Mouse (Mus musculus) neural tube, embryonic 11.5 days (tissue): ENCODE data around the gene Alpl. TPM values are rescaled to one million over a fixed set of nuclear protein-coding genes. Genes with fewer than 3 reads are reported as not detected.

ENCODE experiments used
- ATAC-seq: fragments of 200-750 bp; cut with Nextera tagmentation; 2 replicates; pipeline ENCODE4 v1.8.0; 2017; ENCODE audit warnings: moderate number of reproducible peaks, mild to moderate bottlenecking, moderate TSS enrichment, moderate library complexity; ENCODE audit not compliant: insufficient read depth, low FRiP score, low TSS enrichment
- DNase-seq: peaks from one replicate; pipeline ENCODE4 v3.0.0-alpha.2; 2015; ENCODE audit warnings: low spot score
- H3K27ac ChIP-seq: fragments of 300-500 bp; sonication (generic); 2 replicates; pipeline ENCODE4 v1.5.1; 2014; ENCODE audit warnings: low read depth, mild to moderate bottlenecking, low read length
- H3K27me3 ChIP-seq: fragments of 300-500 bp; sonication (generic); 2 replicates; pipeline ENCODE4 v1.6.1; 2014; ENCODE audit warnings: mild to moderate bottlenecking, low read length, mixed read lengths; ENCODE audit not compliant: control insufficient read depth, insufficient read depth
- H3K36me3 ChIP-seq: fragments of 300-500 bp; sonication (generic); 2 replicates; pipeline ENCODE4 v1.6.1; 2014; ENCODE audit warnings: mild to moderate bottlenecking, low read length, moderate library complexity, mixed read lengths; ENCODE audit not compliant: control insufficient read depth, insufficient read depth
- H3K4me1 ChIP-seq: fragments of 300-500 bp; sonication (generic); 2 replicates; pipeline ENCODE4 v1.6.1; 2014; ENCODE audit warnings: low read length, mixed read lengths; ENCODE audit not compliant: control insufficient read depth, insufficient read depth
- H3K4me2 ChIP-seq: fragments of 300-500 bp; sonication (generic); 2 replicates; pipeline ENCODE4 v1.6.1; 2014; ENCODE audit warnings: low read depth, mild to moderate bottlenecking, moderate library complexity
- H3K4me3 ChIP-seq: fragments of 300-500 bp; sonication (generic); 2 replicates; pipeline ENCODE4 v1.5.1; 2014; ENCODE audit warnings: low read depth, low read length
- H3K9ac ChIP-seq: fragments of 300-500 bp; sonication (generic); 2 replicates; pipeline ENCODE4 v1.6.1; 2014; ENCODE audit warnings: mild to moderate bottlenecking, low read length
- H3K9me3 ChIP-seq: fragments of 300-500 bp; sonication (generic); 2 replicates; pipeline ENCODE4 v1.6.1; 2016; ENCODE audit warnings: low read length; ENCODE audit not compliant: control insufficient read depth
- WGBS: fragments of 180-500 bp; shearing (Covaris S2); extraction: QIAGEN DNeasy Blood & Tissue Kit; methylation state at CpG from one replicate; pipeline ENCODE4 v1.1.7; 2014; 5-methylcytosine and 5-hydroxymethylcytosine counted together
- polyA plus RNA-seq: library from polyadenylated mRNA; unstranded; fragments of >200 nt; fragmentation: Nextera tagmentation; extraction: Ambion mirVana; gene quantifications from 2 replicates; pipeline ENCODE4 v1.2.1, GENCODE M21; 2014

Alpl gene
- polyA plus RNA-seq, 1 experiment from 2014 or later = 12.3 TPM

DNA sequence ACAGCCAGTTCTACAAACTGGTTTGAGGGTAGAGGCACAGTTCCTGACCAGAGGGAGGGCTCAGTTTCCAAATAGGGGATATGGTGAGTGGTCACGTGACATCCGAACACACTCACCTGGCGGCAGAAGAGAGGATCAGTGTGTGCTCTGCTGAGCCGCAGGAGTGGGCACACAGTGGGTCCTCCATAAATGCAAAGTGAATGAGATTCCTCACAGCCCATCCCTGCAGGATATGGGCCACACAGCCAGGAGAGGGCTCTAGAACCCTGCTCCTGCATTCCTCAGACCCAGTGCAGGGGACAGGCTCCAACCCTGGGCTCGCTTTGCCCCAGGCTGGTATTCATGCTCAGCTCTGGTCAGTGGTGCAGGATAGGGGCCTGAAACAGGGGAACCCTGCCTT lies 62.7 kb downstream of the Alpl start:
- H3K27ac ChIP-seq = no peak overlapping the region
- H3K27me3 ChIP-seq = peaks cover 15% of the 10 kb centered on the region; the same call in 1 of the 2 replicates
- no peak overlapping the region for H3K4me3 ChIP-seq
- no peaks in the 10 kb centered on the region for H3K36me3 ChIP-seq
- H3K4me2 ChIP-seq = no peak overlapping the region
- WGBS = 77% methylated on average over 5 of the region's 5 CpGs
- H3K9me3 ChIP-seq = no peaks in the 10 kb centered on the region
- ATAC-seq (no peak), DNase-seq (no peak)
- 0 out of 2 replicates have a peak, but pooled peaks cover 6% of the 10 kb centered on the region for H3K4me1 ChIP-seq
- no peak overlapping the region for H3K9ac ChIP-seq

DNA sequence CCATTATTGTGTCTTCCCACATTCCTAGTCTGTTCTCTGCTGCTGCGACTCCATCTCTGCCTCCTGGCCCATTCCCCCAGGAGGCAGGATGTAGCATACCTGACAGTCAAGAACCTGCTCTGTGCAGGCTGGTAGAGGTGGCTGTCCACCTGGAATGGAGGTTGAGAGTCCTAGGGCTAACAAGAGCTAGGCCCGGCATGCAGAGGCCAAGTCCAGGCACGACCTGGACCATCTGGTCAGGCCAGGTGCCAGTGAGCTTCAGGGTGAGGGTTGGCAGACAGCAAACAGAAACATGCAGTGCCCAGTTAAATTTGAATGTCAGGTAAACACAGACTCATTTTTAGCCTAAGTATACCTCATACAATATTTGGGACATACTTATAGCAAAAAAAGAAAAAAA lies 63.2 kb downstream of the Alpl start:
- peaks cover 8% of the 10 kb centered on the region; the same call in 1 of the 2 replicates for H3K4me1 ChIP-seq
- H3K27me3 ChIP-seq = peaks cover 15% of the 10 kb centered on the region; the same call in 1 of the 2 replicates
- DNase-seq = no peak
- no peak for ATAC-seq
- no peak overlapping the region for H3K27ac ChIP-seq
- no peak overlapping the region for H3K9ac ChIP-seq
- H3K4me2 ChIP-seq = no peak overlapping the region
- H3K9me3 ChIP-seq = no peaks in the 10 kb centered on the region
- WGBS = 87% methylated on average over 3 of the region's 3 CpGs
- no peaks in the 10 kb centered on the region for H3K36me3 ChIP-seq
- no peak overlapping the region for H3K4me3 ChIP-seq

GRCm38 (mm10) chr4:137732361-137732760 lies 63.8 kb downstream of the Alpl start:
- H3K4me2 ChIP-seq = no peak overlapping the region
- no peak overlapping the region for H3K4me3 ChIP-seq
- 82% methylated on average over 3 of the region's 3 CpGs for WGBS
- no peak overlapping the region for H3K9ac ChIP-seq
- peaks cover 12% of the 10 kb centered on the region for H3K4me1 ChIP-seq
- no peaks in the 10 kb centered on the region for H3K36me3 ChIP-seq
- H3K9me3 ChIP-seq = no peaks in the 10 kb centered on the region
- no peak overlapping the region for H3K27ac ChIP-seq
- no peak for ATAC-seq
- H3K27me3 ChIP-seq = peaks cover 15% of the 10 kb centered on the region; the same call in 1 of the 2 replicates
- DNase-seq = no peak

DNA sequence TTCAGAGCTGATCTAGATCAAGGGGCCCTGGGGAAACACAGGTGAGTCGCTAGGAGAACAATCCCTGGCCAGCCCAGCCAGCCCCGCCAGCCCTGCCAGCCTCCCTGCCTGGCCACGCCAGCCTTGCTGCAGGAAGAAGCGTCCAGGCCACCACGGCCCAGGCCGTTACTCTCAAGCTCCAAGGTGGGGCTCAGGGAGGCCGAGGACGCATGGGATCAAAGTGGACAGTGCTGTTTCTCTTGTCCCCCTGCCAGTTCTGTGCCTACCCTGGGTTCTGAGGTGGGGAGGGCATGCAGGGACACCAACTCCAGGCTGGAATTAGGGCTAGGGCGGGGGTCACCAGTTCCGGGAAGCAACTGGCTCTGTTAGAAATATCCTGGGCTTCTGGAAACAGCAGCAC lies 64.3 kb downstream of the Alpl start:
- no peak overlapping the region for H3K27ac ChIP-seq
- no peaks in the 10 kb centered on the region for H3K9me3 ChIP-seq
- H3K36me3 ChIP-seq = no peaks in the 10 kb centered on the region
- peaks cover 15% of the 10 kb centered on the region; the same call in 1 of the 2 replicates for H3K27me3 ChIP-seq
- WGBS = 73% methylated on average over 10 of the region's 10 CpGs
- H3K9ac ChIP-seq = no peak overlapping the region
- no peak overlapping the region for H3K4me2 ChIP-seq
- H3K4me1 ChIP-seq = peaks cover 15% of the 10 kb centered on the region
- ATAC-seq = no peak
- no peak for DNase-seq
- no peak overlapping the region for H3K4me3 ChIP-seq

DNA sequence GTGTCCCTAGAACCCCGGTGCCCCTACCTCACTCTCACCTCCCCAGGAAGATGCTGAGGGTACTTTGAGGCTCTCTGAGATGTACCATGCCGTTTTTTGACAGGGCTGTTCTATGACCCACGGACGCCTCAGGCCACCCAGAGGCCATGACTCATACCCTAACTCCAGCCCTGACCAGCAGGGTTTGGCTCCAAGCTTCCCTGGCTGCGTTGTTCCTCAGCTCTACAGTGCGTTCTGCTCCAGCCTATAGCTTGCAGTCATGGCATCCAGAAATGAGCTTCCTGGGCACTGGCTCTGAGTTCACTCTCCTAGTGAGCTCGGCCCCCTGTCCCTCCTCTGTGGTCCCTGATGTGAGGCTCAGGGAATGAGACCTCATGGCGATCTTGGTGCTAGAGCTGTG lies 65.4 kb downstream of the Alpl start:
- Histone ChIP-seq H3K4me2 (no peak overlapping the region), H3K4me1 (peaks cover 15% of the 10 kb centered on the region), H3K9ac (no peak overlapping the region), H3K36me3 (no peaks in the 10 kb centered on the region), H3K27ac (no peak overlapping the region), H3K9me3 (no peaks in the 10 kb centered on the region), H3K27me3 (peaks cover 15% of the 10 kb centered on the region; the same call in 1 of the 2 replicates), H3K4me3 (no peak overlapping the region)
- no peak for ATAC-seq
- DNase-seq = no peak
- 86% methylated on average over 8 of the region's 8 CpGs for WGBS

GRCm38 (mm10) chr4:137730134-137730533 lies 66.0 kb downstream of the Alpl start:
- DNase-seq (peak; percentile 89), ATAC-seq (0 out of 2 replicates have a peak, but pooled peaks have one; percentile 24)
- Histone ChIP-seq H3K36me3 (no peaks in the 10 kb centered on the region), H3K4me1 (peaks cover 15% of the 10 kb centered on the region), H3K4me3 (no peak overlapping the region), H3K27ac (no peak overlapping the region), H3K9ac (no peak overlapping the region), H3K27me3 (peaks cover 15% of the 10 kb centered on the region; the same call in 1 of the 2 replicates), H3K4me2 (no peak overlapping the region), H3K9me3 (no peaks in the 10 kb centered on the region)
- 13% methylated on average over 3 of the region's 3 CpGs for WGBS

DNA sequence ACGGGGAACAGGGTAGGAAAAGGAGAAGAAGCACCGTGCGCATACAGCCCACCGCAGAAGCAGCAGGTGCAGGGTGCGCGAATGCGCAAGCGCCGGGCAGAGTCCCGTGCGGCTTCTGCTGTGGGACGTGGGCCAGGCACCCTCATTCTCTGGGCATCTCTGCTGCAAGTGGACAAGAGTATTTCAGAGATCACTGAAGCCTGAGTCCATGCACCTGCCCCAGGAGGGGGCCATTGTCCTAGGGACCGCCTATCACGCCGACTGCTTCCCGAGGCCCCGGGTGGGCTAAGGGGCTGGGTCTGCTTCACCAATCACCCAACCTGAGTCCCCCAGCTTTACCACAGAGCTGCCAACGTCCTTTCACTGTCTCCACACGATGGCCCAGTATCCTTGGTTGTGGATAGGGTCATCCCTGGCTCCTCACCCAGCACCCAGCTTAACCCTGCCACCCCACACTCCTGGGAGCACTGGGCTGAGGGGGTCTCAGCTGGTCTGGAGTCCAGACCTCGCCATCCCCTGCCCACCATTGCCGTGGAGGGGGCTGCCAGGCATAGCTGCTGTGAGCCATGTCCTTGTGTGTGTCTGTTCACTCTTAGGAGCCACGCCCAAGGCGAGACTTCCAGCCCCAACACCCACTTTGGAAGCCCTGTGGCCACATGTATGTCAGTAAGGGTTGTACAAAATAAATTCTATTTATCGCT lies 66.9 kb downstream of the Alpl start:
- H3K9ac ChIP-seq = peak overlapping the region; percentile 8
- peaks cover 15% of the 10 kb centered on the region for H3K4me1 ChIP-seq
- no peak; the same call in 1 of the 2 replicates for ATAC-seq
- DNase-seq = no peak
- WGBS = 18% methylated on average over 24 of the region's 24 CpGs
- H3K4me2 ChIP-seq = peak overlapping the region; percentile 47
- peaks cover 15% of the 10 kb centered on the region; the same call in 1 of the 2 replicates for H3K27me3 ChIP-seq
- no peaks in the 10 kb centered on the region for H3K9me3 ChIP-seq
- no peak overlapping the region for H3K27ac ChIP-seq
- no peaks in the 10 kb centered on the region for H3K36me3 ChIP-seq
- H3K4me3 ChIP-seq = peak overlapping the region; percentile 20

- DNase-seq (peak; percentile 76), ATAC-seq (peak; percentile 56; the same call in 1 of the 2 replicates)
- peaks cover 15% of the 10 kb centered on the region; the same call in 1 of the 2 replicates for H3K27me3 ChIP-seq
- peaks cover 15% of the 10 kb centered on the region for H3K4me1 ChIP-seq
- peak overlapping the region; percentile 47 for H3K4me2 ChIP-seq
- no peak overlapping the region for H3K27ac ChIP-seq
- H3K9ac ChIP-seq = peak overlapping the region; percentile 8
- H3K9me3 ChIP-seq = no peaks in the 10 kb centered on the region
- H3K36me3 ChIP-seq = no peaks in the 10 kb centered on the region
- peak overlapping the region; percentile 20 for H3K4me3 ChIP-seq
- 6% methylated on average over 17 of the region's 17 CpGs for WGBS
Observed at GRCm38 (mm10) chr4:137728399-137729154, 67.6 kb downstream of the Alpl start.
